Mouse (Mus musculus) Muller cell, postnatal 12 days (primary cell): ENCODE measurements around the gene Upk3bl.
"Not testable (repeated sequence)": the region's sequence is repeated elsewhere in the genome, so short reads cannot be mapped to it uniquely, and the experiment has no call there.

Experiments used
- DNase-seq: peaks from one replicate; pipeline ENCODE4 v3.0.0-alpha.2; 2015; ENCODE audit errors: inconsistent ontology term

The Upk3bl gene

DNA sequence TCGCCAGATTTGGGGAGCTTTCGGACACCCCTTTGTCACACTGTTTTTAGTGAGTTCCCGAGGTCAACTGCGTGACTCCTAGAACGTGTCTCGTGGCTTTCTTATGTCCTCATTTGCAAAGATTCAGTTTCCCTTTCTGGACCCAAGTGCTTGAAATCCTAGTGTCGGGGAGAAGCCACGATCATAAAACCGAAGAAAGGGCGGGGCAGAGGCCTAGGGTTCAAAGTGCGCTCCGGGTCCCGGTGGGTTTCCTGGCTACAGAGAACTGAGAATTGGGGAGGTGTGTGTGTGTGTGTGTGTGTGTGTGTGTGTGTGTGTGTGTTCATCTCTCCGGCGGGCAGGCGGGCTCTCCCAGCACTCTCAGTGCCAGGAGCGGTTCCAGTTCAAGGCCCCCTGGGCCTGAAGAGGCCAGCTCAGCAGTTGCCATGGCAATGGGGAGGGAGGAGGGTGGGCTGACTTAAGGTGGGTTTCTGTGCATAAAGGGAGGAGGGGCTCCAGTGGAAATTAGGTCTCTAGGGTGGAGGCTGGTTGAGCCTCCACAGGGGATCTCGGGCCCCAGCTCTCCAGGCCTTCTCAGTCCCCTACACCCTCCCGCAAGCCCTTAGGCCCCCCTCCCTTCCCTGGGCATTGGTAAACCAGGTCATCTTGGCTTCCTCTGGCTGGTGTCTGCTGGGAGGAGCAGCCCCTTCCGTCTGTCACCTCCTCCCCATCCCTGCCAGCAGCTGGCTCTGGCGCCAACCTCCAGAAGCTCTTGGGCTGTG, 30.8 kb downstream of the Upk3bl start:
- peak; percentile 70 for DNase-seq

DNA sequence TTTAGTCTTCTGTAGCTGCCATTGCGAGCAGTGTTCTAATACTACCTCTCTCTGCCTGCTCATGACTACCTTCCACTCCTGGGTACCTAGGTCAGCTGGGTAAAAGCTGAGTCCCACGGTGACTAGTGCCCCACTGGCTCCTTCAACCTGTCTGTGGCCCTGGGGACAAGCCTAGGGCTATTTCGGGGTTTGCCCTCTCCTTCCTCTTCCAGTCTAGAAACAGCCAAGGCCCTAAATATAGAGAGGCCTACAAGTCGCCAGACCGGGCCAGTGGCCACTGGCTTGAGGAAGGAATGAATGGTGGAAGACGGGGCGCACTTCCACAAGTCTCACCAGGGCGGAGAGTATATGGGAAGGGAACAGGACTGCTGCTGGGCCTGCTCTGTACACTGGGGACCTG, 32.0 kb downstream of the Upk3bl start:
- DNase-seq: no peak

DNA sequence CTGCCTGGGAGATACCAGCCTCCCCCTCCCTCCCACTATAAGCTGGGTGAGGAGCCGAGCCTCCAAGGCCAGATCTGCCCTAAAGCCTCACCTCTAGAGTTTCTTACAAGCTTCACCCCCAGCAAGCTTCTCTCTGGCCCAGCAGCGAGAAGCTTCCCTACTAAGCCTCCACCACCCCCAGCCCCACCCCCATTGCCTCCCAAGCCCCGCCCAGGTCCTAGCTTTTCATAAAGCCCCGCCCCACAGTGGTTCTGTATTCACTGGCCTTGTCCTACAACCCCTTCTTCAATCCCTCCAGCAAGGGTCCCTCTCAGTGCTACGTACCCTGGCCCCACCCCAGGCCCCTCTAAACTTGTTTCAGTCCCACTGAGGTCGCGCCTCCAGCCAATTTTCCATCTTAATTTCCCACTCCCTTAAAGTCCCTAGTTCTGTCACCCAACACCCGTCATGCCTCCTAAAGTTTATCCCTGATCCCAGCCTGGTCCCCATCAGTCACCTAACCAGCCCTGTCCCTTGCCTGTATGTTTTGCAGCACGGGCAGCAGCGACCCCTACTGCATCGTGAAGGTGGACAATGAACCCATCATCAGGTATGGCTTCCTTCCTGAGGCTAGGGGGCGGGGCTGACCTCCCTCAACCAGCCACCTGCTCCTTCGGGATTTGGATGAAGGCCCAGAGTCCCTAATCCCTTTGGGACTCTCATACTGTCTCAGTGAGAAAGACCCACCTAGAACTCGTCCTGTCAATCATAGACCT, 34.7 kb downstream of the Upk3bl start:
- DNase-seq: no peak

DNA sequence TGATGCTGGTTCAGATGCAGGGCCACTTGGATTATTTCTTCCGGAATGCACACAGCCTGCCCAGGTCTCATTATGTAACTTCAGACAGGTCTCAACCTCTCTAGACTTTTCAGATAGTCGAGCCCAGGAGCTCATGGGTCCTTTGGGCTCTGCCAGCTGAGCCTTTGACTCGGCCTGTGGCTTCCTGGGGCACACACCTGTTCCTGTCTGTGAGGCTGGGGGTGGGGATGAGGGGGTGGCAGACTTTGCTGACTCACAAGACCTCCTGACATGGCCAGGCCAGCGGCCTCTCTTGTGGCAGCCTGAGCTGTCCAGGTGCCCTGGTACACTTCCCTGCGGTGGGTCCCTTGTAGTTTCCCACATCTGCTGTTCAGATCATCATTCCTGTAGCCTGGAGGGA, 37.6 kb downstream of the Upk3bl start:
- DNase-seq: no peak

DNA sequence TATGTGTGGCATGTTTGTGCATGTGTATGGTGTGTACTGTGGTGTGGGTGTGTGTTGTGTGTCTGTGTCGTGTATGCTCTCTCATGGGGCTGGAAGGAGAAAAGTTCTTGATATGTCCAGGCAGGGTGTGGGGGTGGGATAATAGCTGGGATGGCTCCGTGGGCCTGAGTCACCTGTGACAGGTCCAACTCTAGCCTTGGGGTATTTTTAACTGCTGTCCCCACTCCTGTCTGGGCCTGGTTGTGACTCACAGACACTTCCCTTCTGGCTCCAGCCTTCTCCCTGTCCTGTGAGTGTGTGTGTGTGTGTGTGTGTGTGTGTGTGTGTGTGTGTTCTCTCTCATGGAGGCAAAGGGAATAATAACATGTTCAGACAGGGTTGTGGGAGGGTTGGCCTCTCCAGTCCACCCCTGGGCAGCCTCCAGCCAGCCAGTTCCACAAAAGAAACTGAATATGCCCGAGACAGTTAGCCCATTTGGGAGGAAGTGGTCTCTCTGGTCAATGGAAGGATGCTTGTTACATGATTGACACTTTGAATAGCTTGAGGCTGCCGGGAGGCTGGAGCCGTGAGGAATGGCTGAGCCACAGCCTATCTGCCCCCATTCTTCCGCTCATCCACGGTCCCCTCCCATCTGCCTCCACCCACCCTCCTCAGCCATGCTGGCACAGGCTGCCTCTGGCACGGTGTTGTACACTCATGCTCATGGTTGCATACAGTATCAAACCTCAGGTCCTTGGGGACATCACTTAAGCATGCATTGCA, 40.1 kb downstream of the Upk3bl start:
- DNase-seq: peak; percentile 69

DNA sequence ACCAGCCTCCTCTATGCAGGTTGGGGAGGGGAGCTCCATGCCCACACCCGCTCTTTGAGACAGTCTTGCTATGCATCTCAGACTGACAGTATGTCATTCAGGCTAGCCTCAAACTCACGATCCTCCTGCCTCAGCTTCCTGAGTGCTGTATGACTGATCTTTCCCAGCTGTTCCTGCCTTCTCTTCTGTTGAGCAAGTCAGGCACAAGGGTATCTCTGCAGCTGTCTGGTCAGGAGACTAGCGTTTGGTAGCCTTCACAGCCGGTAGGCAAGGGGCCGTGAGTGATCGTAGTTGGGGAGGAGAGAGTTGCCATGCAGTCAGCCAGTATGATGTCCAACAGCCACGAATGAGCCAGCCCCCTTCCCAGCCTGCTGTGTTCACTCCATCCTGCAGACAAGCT, 40.8 kb downstream of the Upk3bl start:
- DNase-seq: no peak

DNA sequence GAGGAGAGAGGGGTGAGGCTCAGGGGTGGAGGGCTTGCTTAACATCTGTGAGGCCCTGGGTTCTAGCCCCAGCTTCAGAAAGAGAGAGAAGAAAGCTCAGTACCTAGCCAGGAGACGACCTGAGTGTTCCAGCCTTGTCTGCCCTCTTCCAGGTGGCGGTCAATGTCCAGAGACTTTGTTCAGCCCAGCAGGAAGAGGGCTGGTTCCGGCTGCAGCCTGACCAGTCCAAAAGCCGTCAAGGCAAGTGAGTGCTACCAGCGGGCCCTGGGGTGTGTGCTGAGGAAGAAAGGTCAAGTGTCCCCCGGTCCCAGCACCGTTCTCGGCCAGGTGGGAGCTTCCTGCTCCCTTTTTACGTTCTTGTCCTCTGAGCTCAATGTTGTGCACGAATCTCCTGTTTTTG, 44.2 kb downstream of the Upk3bl start:
- DNase-seq: no peak

DNA sequence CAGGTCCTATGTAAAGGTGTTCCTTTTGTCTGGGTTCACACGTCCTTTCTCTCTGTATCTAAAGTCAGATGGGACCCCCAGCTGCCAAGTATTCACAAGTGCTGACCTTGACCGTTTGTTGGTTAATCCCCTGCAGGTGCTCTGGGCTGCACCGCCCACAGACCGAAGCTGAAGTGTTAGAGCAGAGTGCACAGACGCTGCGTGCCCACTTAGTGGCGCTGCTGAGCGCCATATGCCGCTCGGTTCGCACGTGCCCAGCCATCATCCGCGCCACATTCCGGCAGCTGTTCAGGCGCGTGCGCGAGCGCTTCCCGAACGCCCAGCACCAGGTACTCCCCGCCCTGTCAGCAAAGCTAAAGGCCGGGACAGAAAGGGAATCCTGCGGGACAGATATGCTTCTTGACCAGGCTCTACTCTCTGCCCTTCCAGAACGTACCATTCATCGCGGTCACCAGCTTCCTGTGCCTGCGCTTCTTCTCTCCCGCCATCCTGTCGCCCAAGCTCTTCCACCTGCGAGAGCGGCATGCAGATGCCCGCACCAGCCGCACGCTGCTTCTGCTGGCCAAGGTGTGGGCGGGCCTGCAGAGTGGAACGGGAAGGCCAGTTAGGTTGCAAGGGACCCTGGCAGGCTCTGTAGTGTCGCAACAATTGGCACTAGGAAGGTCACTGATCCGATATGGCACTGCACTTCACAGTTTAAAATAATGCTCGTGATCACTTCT, 48.0 kb downstream of the Upk3bl start:
- DNase-seq: peak; percentile 42

DNA sequence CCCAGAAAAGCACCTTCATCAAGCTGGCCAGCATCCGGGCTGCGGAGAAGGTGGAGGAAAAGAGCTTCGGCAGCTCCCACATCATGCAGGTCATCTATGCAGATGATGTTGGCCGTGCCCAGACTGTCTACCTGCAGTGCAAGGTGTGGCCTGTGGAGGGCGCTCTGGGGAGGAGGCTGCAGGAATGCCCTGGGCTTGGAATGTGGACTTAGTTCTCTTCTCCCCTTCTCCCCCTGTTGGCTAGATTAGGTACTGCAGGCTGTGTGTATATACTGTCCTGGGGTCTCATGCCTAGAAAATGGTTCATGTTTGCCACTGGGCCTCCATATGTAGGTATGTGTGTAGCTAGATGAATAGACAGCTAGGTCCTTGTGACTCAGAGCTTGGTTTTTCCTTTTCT, 50.2 kb downstream of the Upk3bl start:
- DNase-seq: no peak

DNA sequence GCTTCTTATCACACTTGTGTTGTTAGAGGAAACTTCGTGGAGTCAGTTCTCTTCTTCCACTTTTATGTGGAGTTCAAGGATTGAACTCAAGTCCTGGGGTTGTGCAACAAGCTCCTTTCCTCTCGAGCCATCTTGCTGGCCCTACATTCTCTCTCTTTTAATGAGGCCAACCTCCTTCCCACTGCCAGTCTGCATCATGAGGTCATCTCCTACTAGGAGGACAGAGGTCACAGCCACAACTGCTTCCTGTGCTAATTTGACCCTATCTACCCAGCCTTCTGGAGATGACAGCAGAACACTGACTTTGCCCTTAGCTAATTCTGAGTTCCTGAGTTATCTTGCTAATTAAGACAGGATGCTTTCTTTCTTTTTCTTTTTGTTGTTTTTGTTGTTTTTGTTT, 54.2 kb downstream of the Upk3bl start:
- peak; percentile 11 for DNase-seq

DNA sequence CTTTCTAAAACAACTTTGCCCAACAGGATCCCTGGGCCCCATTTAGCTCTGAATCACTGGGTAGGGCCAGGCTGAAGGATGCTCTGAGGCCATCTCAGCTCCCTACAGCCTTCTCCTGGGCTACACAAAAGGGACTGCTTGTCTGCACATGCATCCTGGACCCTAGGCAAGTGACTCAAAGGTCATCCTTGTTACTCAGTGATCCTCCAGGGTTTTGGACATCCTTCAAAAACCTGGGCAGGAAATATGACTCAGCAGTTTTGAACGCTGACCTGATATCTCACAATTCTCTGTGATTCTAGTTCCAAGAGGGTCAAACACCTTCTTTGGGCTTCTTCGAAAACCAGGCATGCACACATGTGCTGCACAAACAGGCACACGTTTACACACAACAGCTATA, 54.8 kb downstream of the Upk3bl start:
- DNase-seq: peak; percentile 12

DNA sequence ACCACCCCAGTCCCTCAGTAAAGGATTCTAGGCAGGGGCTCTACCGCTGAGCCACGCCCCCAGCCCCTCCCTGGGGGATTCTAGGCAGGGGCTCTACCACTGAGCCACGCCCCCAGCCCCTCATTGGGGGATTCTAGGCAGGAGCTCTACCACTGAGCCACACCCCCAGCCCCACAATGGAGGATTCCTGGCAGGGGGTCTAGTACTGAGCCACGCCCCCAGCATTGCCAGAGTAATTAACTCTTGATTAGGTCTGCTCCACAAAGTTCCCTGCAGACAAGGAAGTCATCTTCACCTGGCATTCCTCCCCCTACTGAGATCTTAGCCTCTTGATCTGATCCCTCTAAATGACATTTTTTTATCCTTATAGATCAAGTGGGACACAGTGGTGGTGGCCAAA, 59.3 kb downstream of the Upk3bl start:
- DNase-seq: not testable (repeated sequence)
